Mouse (Mus musculus): Measurements from ENCODE around the gene Siah2.
A peak's percentile ranks its signal among the peaks of the same experiment; 100 is the strongest.

The Siah2 gene

GRCm38 (mm10) chr3:58660636-58661035, 31.6 kb downstream of the Siah2 start:
- no peak for DNase-seq (ENCODE audit: low spot score)

GRCm38 (mm10) chr3:58657356-58657755, 34.8 kb downstream of the Siah2 start:
- peak; percentile 73 for DNase-seq (ENCODE audit: low spot score)

GRCm38 (mm10) chr3:58655362-58656130, 36.7 kb downstream of the Siah2 start:
- peak; percentile 75 for DNase-seq (ENCODE audit: low spot score)

- no peak for DNase-seq (ENCODE audit: low spot score)
These were observed 38.3 kb downstream of the Siah2 start for GRCm38 (mm10) chr3:58653907-58654306.

- no peak for DNase-seq (ENCODE audit: low spot score)
These were observed 41.9 kb downstream of the Siah2 start for GRCm38 (mm10) chr3:58650328-58650727.

- DNase-seq (ENCODE audit: low spot score), result no peak
These were observed 45.0 kb downstream of the Siah2 start for GRCm38 (mm10) chr3:58647179-58647578.

GRCm38 (mm10) chr3:58646180-58646579, 46.0 kb downstream of the Siah2 start:
- DNase-seq (ENCODE audit: low spot score), result no peak

GRCm38 (mm10) chr3:58636406-58637295, 55.5 kb downstream of the Siah2 start, which contains the start of gene Erich6:
Erich6 (minus strand) TSS chr3:58637207.
- DNase-seq (ENCODE audit: low spot score), result peak; percentile 54

GRCm38 (mm10) chr3:58631693-58632092, 60.5 kb downstream of the Siah2 start:
- no peak for DNase-seq (ENCODE audit: low spot score)

GRCm38 (mm10) chr3:58624981-58625380, 67.2 kb downstream of the Siah2 start:
- DNase-seq (ENCODE audit: low spot score), result no peak

All from testis, postnatal 10 days (tissue).